Mouse (Mus musculus) E14TG2a.4 (cell line): ENCODE data around the gene Mcm2.

Experiments used
- CTCF ChIP-seq: conservative IDR thresholded peaks from 2 replicates; pipeline ENCODE4 v1.5.1; 2014; ENCODE audit warnings: low read length
- NANOG ChIP-seq: IDR thresholded peaks from 2 replicates; pipeline ENCODE4 v1.6.1; 2014; ENCODE audit warnings: borderline replicate concordance, low read length, mixed read lengths

GRCm38 (mm10) chr6:88946442-88946841 is 47.9 kb upstream of the Mcm2 start:
- TF ChIP-seq CTCF: no peak
- TF ChIP-seq NANOG: no peak
